Mouse (Mus musculus): ENCODE results near the gene Tubb3.

GRCm38 (mm10) chr8:123407612-123408011, 3.6 kb upstream of the Tubb3 start:
- TF ChIP-seq CTCF (IDR thresholded peaks at IDR 0.05; ENCODE audit: low read depth) (no peak), EP300 (optimal IDR thresholded peaks at IDR 0.05) (no peak)
